Mouse (Mus musculus): ENCODE results near the gene Unc5cl. TPM values are rescaled to one million over a fixed set of nuclear protein-coding genes. Genes with fewer than 3 reads are reported as not detected.

Gene Unc5cl
- polyA plus RNA-seq, 1 experiment from 2014 or later, result not detected

- no peak overlapping the region for H3K9ac ChIP-seq (ENCODE audit: low read length)
- H3K4me1 ChIP-seq (ENCODE audit: control insufficient read depth, insufficient read depth, low read length), result peaks cover 11% of the 10 kb centered on the region
- no peak overlapping the region for H3K4me3 ChIP-seq (ENCODE audit: low read depth, low read length)
- DNase-seq (ENCODE audit: low spot score, missing footprints), result no peak
- 6% methylated on average over 3 of the region's 3 CpGs for WGBS
- no peaks in the 10 kb centered on the region for H3K9me3 ChIP-seq (ENCODE audit: control insufficient read depth, low read length)
- ATAC-seq (ENCODE audit: low FRiP score), result no peak
- no peaks in the 10 kb centered on the region for H3K36me3 ChIP-seq (ENCODE audit: control insufficient read depth, insufficient read depth, low read length)
- H3K27ac ChIP-seq (ENCODE audit: low read depth, low read length), result no peak overlapping the region
- no peaks in the 10 kb centered on the region for H3K27me3 ChIP-seq (ENCODE audit: control insufficient read depth, insufficient read depth, low read length)
- H3K4me2 ChIP-seq, result no peak overlapping the region
Observed at GRCm38 (mm10) chr17:48505006-48505405, 50.3 kb downstream of the Unc5cl start.

- WGBS, result 34% methylated on average over 4 of the region's 4 CpGs
- no peak overlapping the region for H3K4me2 ChIP-seq
- no peaks in the 10 kb centered on the region for H3K27me3 ChIP-seq (ENCODE audit: control insufficient read depth, insufficient read depth, low read length)
- ATAC-seq (ENCODE audit: low FRiP score), result no peak
- peaks cover 11% of the 10 kb centered on the region for H3K4me1 ChIP-seq (ENCODE audit: control insufficient read depth, insufficient read depth, low read length)
- no peak overlapping the region for H3K4me3 ChIP-seq (ENCODE audit: low read depth, low read length)
- no peak overlapping the region for H3K27ac ChIP-seq (ENCODE audit: low read depth, low read length)
- no peak for DNase-seq (ENCODE audit: low spot score, missing footprints)
- H3K9me3 ChIP-seq (ENCODE audit: control insufficient read depth, low read length), result no peaks in the 10 kb centered on the region
- H3K9ac ChIP-seq (ENCODE audit: low read length), result no peak overlapping the region
- no peaks in the 10 kb centered on the region for H3K36me3 ChIP-seq (ENCODE audit: control insufficient read depth, insufficient read depth, low read length)
Observed at GRCm38 (mm10) chr17:48506986-48507385, 52.3 kb downstream of the Unc5cl start.

- Histone ChIP-seq H3K36me3 (ENCODE audit: control insufficient read depth, insufficient read depth, low read length) (no peaks in the 10 kb centered on the region), H3K27me3 (ENCODE audit: control insufficient read depth, insufficient read depth, low read length) (no peaks in the 10 kb centered on the region), H3K4me2 (no peak overlapping the region), H3K4me1 (ENCODE audit: control insufficient read depth, insufficient read depth, low read length) (peaks cover 17% of the 10 kb centered on the region), H3K4me3 (ENCODE audit: low read depth, low read length) (no peak overlapping the region), H3K9ac (ENCODE audit: low read length) (no peak overlapping the region), H3K27ac (ENCODE audit: low read depth, low read length) (no peak overlapping the region), H3K9me3 (ENCODE audit: control insufficient read depth, low read length) (no peaks in the 10 kb centered on the region)
- 77% methylated on average over 4 of the region's 4 CpGs for WGBS
- DNase-seq (ENCODE audit: low spot score, missing footprints) (no peak), ATAC-seq (ENCODE audit: low FRiP score) (no peak)
Observed at GRCm38 (mm10) chr17:48509596-48509995, 54.9 kb downstream of the Unc5cl start.

- Histone ChIP-seq H3K4me3 (ENCODE audit: low read depth, low read length) (no peak overlapping the region), H3K9ac (ENCODE audit: low read length) (peak overlapping the region; percentile 20; the same call in 1 of the 2 replicates), H3K4me2 (peak overlapping the region; percentile 19; the same call in 1 of the 2 replicates), H3K27me3 (ENCODE audit: control insufficient read depth, insufficient read depth, low read length) (no peaks in the 10 kb centered on the region), H3K4me1 (ENCODE audit: control insufficient read depth, insufficient read depth, low read length) (peaks cover 9% of the 10 kb centered on the region), H3K36me3 (ENCODE audit: control insufficient read depth, insufficient read depth, low read length) (no peaks in the 10 kb centered on the region), H3K9me3 (ENCODE audit: control insufficient read depth, low read length) (no peaks in the 10 kb centered on the region), H3K27ac (ENCODE audit: low read depth, low read length) (no peak overlapping the region)
- DNase-seq (ENCODE audit: low spot score, missing footprints) (peak; percentile 88), ATAC-seq (ENCODE audit: low FRiP score) (peak; percentile 95)
- WGBS, result 37% methylated on average over 18 of the region's 18 CpGs
Observed at GRCm38 (mm10) chr17:48512614-48513281, 58.0 kb downstream of the Unc5cl start.

GRCm38 (mm10) chr17:48514613-48515012, 59.9 kb downstream of the Unc5cl start:
- Histone ChIP-seq H3K27ac (ENCODE audit: low read depth, low read length) (no peak overlapping the region), H3K9ac (ENCODE audit: low read length) (no peak overlapping the region), H3K27me3 (ENCODE audit: control insufficient read depth, insufficient read depth, low read length) (no peaks in the 10 kb centered on the region), H3K4me1 (ENCODE audit: control insufficient read depth, insufficient read depth, low read length) (peaks cover 9% of the 10 kb centered on the region), H3K9me3 (ENCODE audit: control insufficient read depth, low read length) (no peaks in the 10 kb centered on the region), H3K4me2 (no peak overlapping the region), H3K4me3 (ENCODE audit: low read depth, low read length) (no peak overlapping the region), H3K36me3 (ENCODE audit: control insufficient read depth, insufficient read depth, low read length) (no peaks in the 10 kb centered on the region)
- WGBS, result 63% methylated on average over 4 of the region's 4 CpGs
- DNase-seq (ENCODE audit: low spot score, missing footprints) (no peak), ATAC-seq (ENCODE audit: low FRiP score) (no peak)

- Histone ChIP-seq H3K4me1 (ENCODE audit: control insufficient read depth, insufficient read depth, low read length) (no peaks in the 10 kb centered on the region), H3K27me3 (ENCODE audit: control insufficient read depth, insufficient read depth, low read length) (no peaks in the 10 kb centered on the region), H3K4me3 (ENCODE audit: low read depth, low read length) (no peak overlapping the region), H3K9ac (ENCODE audit: low read length) (no peak overlapping the region), H3K27ac (ENCODE audit: low read depth, low read length) (no peak overlapping the region), H3K36me3 (ENCODE audit: control insufficient read depth, insufficient read depth, low read length) (no peaks in the 10 kb centered on the region), H3K4me2 (no peak overlapping the region), H3K9me3 (ENCODE audit: control insufficient read depth, low read length) (no peaks in the 10 kb centered on the region)
- DNase-seq (ENCODE audit: low spot score, missing footprints) (no peak), ATAC-seq (ENCODE audit: low FRiP score) (no peak)
- WGBS, result 82% methylated on average over 7 of the region's 7 CpGs
Observed at GRCm38 (mm10) chr17:48519046-48519445, 64.3 kb downstream of the Unc5cl start.

- ATAC-seq (ENCODE audit: low FRiP score), result no peak
- no peaks in the 10 kb centered on the region for H3K4me1 ChIP-seq (ENCODE audit: control insufficient read depth, insufficient read depth, low read length)
- no peak overlapping the region for H3K9ac ChIP-seq (ENCODE audit: low read length)
- no peak overlapping the region for H3K4me3 ChIP-seq (ENCODE audit: low read depth, low read length)
- no peak overlapping the region for H3K27ac ChIP-seq (ENCODE audit: low read depth, low read length)
- no peaks in the 10 kb centered on the region for H3K36me3 ChIP-seq (ENCODE audit: control insufficient read depth, insufficient read depth, low read length)
- H3K27me3 ChIP-seq (ENCODE audit: control insufficient read depth, insufficient read depth, low read length), result no peaks in the 10 kb centered on the region
- WGBS, result 95% methylated on average over 3 of the region's 3 CpGs
- H3K4me2 ChIP-seq, result no peak overlapping the region
- no peak for DNase-seq (ENCODE audit: low spot score, missing footprints)
- H3K9me3 ChIP-seq (ENCODE audit: control insufficient read depth, low read length), result no peaks in the 10 kb centered on the region
Observed at GRCm38 (mm10) chr17:48520352-48520751, 65.7 kb downstream of the Unc5cl start.

GRCm38 (mm10) chr17:48523056-48523455, 68.4 kb downstream of the Unc5cl start:
- Histone ChIP-seq H3K9me3 (ENCODE audit: control insufficient read depth, low read length) (no peaks in the 10 kb centered on the region), H3K27me3 (ENCODE audit: control insufficient read depth, insufficient read depth, low read length) (no peaks in the 10 kb centered on the region), H3K4me1 (ENCODE audit: control insufficient read depth, insufficient read depth, low read length) (no peaks in the 10 kb centered on the region), H3K9ac (ENCODE audit: low read length) (no peak overlapping the region), H3K27ac (ENCODE audit: low read depth, low read length) (no peak overlapping the region), H3K4me3 (ENCODE audit: low read depth, low read length) (no peak overlapping the region), H3K36me3 (ENCODE audit: control insufficient read depth, insufficient read depth, low read length) (no peaks in the 10 kb centered on the region), H3K4me2 (no peak overlapping the region)
- 90% methylated on average over 2 of the region's 2 CpGs for WGBS
- ATAC-seq (ENCODE audit: low FRiP score), result no peak
- no peak for DNase-seq (ENCODE audit: low spot score, missing footprints)

- 0 out of 2 replicates have a peak, but pooled peaks cover 2% of the 10 kb centered on the region for H3K4me1 ChIP-seq (ENCODE audit: control insufficient read depth, insufficient read depth, low read length)
- ATAC-seq (ENCODE audit: low FRiP score) (peak; percentile 54; the same call in 1 of the 2 replicates), DNase-seq (ENCODE audit: low spot score, missing footprints) (no peak)
- WGBS, result 53% methylated on average over 11 of the region's 14 CpGs
- no peak overlapping the region for H3K27ac ChIP-seq (ENCODE audit: low read depth, low read length)
- no peaks in the 10 kb centered on the region for H3K27me3 ChIP-seq (ENCODE audit: control insufficient read depth, insufficient read depth, low read length)
- no peak overlapping the region for H3K4me2 ChIP-seq
- H3K9ac ChIP-seq (ENCODE audit: low read length), result 0 out of 2 replicates have a peak overlapping the region, but pooled peaks have one; percentile 1
- H3K4me3 ChIP-seq (ENCODE audit: low read depth, low read length), result no peak overlapping the region
- H3K36me3 ChIP-seq (ENCODE audit: control insufficient read depth, insufficient read depth, low read length), result no peaks in the 10 kb centered on the region
- no peaks in the 10 kb centered on the region for H3K9me3 ChIP-seq (ENCODE audit: control insufficient read depth, low read length)
Observed at GRCm38 (mm10) chr17:48533844-48534705, 79.4 kb downstream of the Unc5cl start.

Data from midbrain, embryonic 11.5 days (tissue).